Mouse (Mus musculus) lung, postnatal 0 days (tissue): ENCODE results near the gene Cd244a. TPM values are rescaled to one million over a fixed set of nuclear protein-coding genes. Genes with fewer than 3 reads are reported as not detected.

Source experiments
- ATAC-seq: fragments of 200-750 bp; cut with Nextera tagmentation; 2 replicates; pipeline ENCODE4 v1.8.0; 2017; ENCODE audit warnings: moderate library complexity
- DNase-seq: peaks from one replicate; pipeline ENCODE4 v3.0.0-alpha.2; 2016; ENCODE audit warnings: low spot score
- H3K27ac ChIP-seq: fragments of 300-500 bp; sonication (generic); 2 replicates; pipeline ENCODE4 v1.5.1; 2014; ENCODE audit warnings: antibody characterized with exemption, mild to moderate bottlenecking, low read length, mixed read lengths
- H3K27me3 ChIP-seq: fragments of 300-500 bp; sonication (generic); replicated peaks from 2 replicates; pipeline ENCODE4 v1.6.1; 2014; ENCODE audit warnings: low read length, mixed read lengths; ENCODE audit not compliant: insufficient read depth
- H3K36me3 ChIP-seq: fragments of 300-500 bp; sonication (generic); 2 replicates; pipeline ENCODE4 v1.6.1; 2014; ENCODE audit warnings: low read length, mixed read lengths; ENCODE audit not compliant: insufficient read depth
- H3K4me1 ChIP-seq: fragments of 300-500 bp; sonication (generic); 2 replicates; pipeline ENCODE4 v1.6.1; 2014; ENCODE audit warnings: antibody characterized with exemption, low read depth, low read length, mixed read lengths; ENCODE audit not compliant: insufficient read depth
- H3K4me2 ChIP-seq: fragments of 300-500 bp; sonication (generic); replicated peaks from 2 replicates; pipeline ENCODE4 v1.6.1; 2014; ENCODE audit warnings: low read depth, mild to moderate bottlenecking, low read length, moderate library complexity, mixed read lengths
- H3K4me3 ChIP-seq: fragments of 300-500 bp; sonication (generic); 2 replicates; pipeline ENCODE4 v1.5.1; 2014; ENCODE audit warnings: low read depth, low read length
- H3K9ac ChIP-seq: fragments of 300-500 bp; sonication (generic); replicated peaks from 2 replicates; pipeline ENCODE4 v1.6.1; 2014; ENCODE audit warnings: low read depth, mild to moderate bottlenecking
- H3K9me3 ChIP-seq: fragments of 300-500 bp; sonication (generic); 2 replicates; pipeline ENCODE4 v1.6.1; 2016; ENCODE audit warnings: low read length, mixed read lengths
- CTCF ChIP-seq: IDR thresholded peaks from 2 replicates; pipeline ENCODE4 v1.5.1; 2016; ENCODE audit warnings: antibody characterized with exemption, mild to moderate bottlenecking
- EP300 ChIP-seq: IDR thresholded peaks from 2 replicates; pipeline ENCODE4 v1.6.1; 2016; ENCODE audit warnings: antibody characterized with exemption, mild to moderate bottlenecking, control low read depth
- WGBS: fragments of 180-500 bp; shearing (Covaris S2); extraction: QIAGEN DNeasy Blood & Tissue Kit; methylation state at CpG from one replicate; pipeline ENCODE4 v1.1.7; 2014; 5-methylcytosine and 5-hydroxymethylcytosine counted together
- polyA plus RNA-seq: library from polyadenylated mRNA; unstranded; fragments of >200 nt; fragmentation: Nextera tagmentation; extraction: Ambion mirVana; gene quantifications from 2 replicates; pipeline ENCODE4 v1.2.1, GENCODE M21; 2015

The Cd244a gene
- polyA plus RNA-seq, 1 experiment from 2014 or later: 1.7 TPM

DNA sequence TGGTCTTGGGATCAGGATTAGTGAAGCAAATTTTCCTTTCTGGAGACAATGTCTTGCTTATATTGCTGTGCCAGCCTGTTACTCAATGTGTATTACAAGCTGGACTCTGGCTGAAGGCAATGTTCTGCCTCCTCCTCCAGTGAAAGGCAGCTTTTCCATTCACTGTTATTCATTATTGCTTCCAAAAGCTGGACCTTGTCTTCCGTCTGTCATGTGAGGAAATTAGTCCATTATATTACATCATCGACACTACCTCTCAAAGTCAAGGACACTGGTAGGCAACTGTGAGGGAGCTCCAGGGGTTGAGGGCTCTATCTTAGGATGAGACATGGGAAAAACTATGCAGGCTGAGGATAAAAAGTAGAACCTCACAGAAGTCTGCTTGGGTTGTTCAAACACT, 2.6 kb upstream of the Cd244a start:
- no peak overlapping the region for H3K4me3 ChIP-seq
- no peaks in the 10 kb centered on the region for H3K9me3 ChIP-seq
- H3K27ac ChIP-seq: no peak overlapping the region
- WGBS: 78% methylated on average over 2 of the region's 2 CpGs
- no peaks in the 10 kb centered on the region for H3K36me3 ChIP-seq
- H3K4me1 ChIP-seq: no peaks in the 10 kb centered on the region
- H3K27me3 ChIP-seq: no peaks in the 10 kb centered on the region
- no peak for ATAC-seq
- H3K9ac ChIP-seq: no peak overlapping the region
- no peak overlapping the region for H3K4me2 ChIP-seq
- TF ChIP-seq EP300: no peak
- no peak for TF ChIP-seq CTCF
- DNase-seq: no peak

DNA sequence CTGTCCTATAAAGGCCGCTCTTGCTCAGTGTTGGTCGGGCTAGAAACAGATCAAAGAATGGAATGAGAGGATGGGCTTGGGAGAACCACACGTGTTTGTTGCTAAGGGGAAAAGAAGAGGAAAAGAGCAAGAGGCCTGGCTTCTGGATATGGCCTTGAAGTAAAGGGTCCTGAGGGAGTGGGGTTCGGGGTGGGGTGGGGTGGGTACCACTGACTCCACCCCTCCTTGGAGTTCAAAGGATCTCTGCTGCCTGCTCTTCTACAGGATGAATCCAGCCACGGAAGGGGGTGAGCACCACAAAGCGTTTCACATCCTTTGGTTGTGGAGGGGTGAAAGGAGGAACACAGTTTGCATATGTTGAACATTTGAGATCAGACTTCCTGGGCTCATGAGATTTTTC, 586 bp upstream of the Cd244a start:
- Histone ChIP-seq H3K9ac (no peak overlapping the region), H3K27ac (no peak overlapping the region), H3K27me3 (no peaks in the 10 kb centered on the region), H3K4me3 (no peak overlapping the region), H3K4me2 (no peak overlapping the region), H3K9me3 (no peaks in the 10 kb centered on the region), H3K36me3 (no peaks in the 10 kb centered on the region), H3K4me1 (no peaks in the 10 kb centered on the region)
- no peak for ATAC-seq
- WGBS: 78% methylated on average over 6 of the region's 6 CpGs
- DNase-seq: no peak
- TF ChIP-seq EP300 (no peak), CTCF (no peak)

DNA sequence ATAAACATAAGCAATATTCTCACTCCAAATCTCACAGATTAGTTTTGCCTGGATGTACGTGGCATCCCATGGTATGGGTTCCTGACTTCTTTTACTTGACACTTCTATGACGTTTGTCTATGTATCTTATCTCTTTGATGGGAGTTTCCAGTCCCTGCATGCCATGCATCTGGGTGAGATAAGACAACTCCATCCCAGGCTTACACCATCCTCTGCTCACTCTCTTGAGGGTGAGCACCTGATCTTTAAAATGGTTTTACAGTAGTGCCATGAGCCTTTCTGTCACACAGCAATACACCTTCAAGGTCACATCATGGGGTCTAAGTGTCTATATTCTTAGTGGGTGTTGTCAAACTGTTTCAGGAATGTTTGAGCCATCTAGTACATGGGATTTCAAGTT, 1.3 kb downstream of the Cd244a start:
- 48% methylated on average over 2 of the region's 2 CpGs for WGBS
- no peak for TF ChIP-seq EP300
- no peak for TF ChIP-seq CTCF
- no peak overlapping the region for H3K27ac ChIP-seq
- H3K9me3 ChIP-seq: no peaks in the 10 kb centered on the region
- H3K36me3 ChIP-seq: no peaks in the 10 kb centered on the region
- ATAC-seq (no peak), DNase-seq (no peak)
- H3K4me2 ChIP-seq: no peak overlapping the region
- H3K4me1 ChIP-seq: no peaks in the 10 kb centered on the region
- no peaks in the 10 kb centered on the region for H3K27me3 ChIP-seq
- H3K9ac ChIP-seq: no peak overlapping the region
- no peak overlapping the region for H3K4me3 ChIP-seq

DNA sequence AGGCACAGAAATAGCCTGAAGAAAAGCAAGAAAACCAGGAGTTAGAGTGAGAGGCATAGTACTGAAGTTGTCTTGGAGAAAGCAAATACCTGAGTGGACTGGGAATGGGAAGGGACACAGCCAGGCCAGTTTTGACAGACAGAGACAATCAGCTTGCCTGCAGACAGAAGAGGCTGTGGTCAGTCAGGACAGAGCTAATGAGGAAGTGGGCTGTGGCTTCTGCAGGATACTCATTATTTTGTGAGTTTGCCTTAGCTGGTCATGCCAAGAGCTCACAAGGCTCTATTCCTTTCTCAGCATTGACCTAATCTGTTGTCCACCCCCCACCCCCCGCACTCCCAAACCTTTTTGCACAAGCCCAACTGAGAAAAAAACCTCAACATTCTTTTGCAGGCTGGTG, 2.2 kb downstream of the Cd244a start:
- Histone ChIP-seq H3K4me1 (no peaks in the 10 kb centered on the region), H3K27me3 (no peaks in the 10 kb centered on the region), H3K9ac (no peak overlapping the region), H3K9me3 (no peaks in the 10 kb centered on the region), H3K36me3 (no peaks in the 10 kb centered on the region), H3K4me3 (no peak overlapping the region), H3K27ac (no peak overlapping the region), H3K4me2 (no peak overlapping the region)
- peak; percentile 12 for DNase-seq
- TF ChIP-seq CTCF (no peak), EP300 (no peak)
- ATAC-seq: no peak
- WGBS: 92% methylated on average over 1 of the region's 1 CpGs

DNA sequence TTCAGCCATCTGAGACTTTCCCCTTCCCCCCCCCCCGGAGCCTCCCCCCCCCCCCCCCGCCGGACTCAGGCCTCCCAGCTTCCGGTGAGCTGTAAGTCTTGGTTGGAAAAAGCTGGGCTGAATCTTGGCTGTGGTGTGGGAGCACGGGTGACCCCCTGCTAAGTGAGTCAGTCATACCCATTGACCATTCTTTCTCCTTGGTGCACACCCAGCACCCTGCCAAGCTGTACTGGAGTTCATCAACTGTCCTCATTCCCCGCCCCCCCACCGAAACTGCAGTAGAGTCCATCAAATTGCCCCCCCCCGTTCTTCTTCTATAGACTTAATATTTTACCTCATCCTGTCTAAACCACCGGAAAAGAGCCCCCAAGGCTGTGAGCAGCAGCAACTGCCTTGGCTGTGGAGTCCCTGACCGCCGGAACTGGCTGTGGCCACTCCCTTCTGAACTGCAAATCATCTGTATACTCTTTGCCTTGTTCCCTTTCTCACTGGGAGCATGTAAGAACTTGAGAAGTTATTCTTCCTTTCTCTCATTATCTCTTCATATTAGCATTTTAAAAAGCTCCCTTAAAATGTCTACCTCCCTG, 2.7 kb downstream of the Cd244a start:
- H3K9ac ChIP-seq: no peak overlapping the region
- ATAC-seq (no peak), DNase-seq (no peak)
- no peaks in the 10 kb centered on the region for H3K4me1 ChIP-seq
- TF ChIP-seq CTCF: no peak
- no peak for TF ChIP-seq EP300
- H3K4me3 ChIP-seq: no peak overlapping the region
- no peak overlapping the region for H3K27ac ChIP-seq
- H3K4me2 ChIP-seq: no peak overlapping the region
- no peaks in the 10 kb centered on the region for H3K36me3 ChIP-seq
- WGBS: 68% methylated on average over 7 of the region's 11 CpGs
- no peaks in the 10 kb centered on the region for H3K9me3 ChIP-seq
- H3K27me3 ChIP-seq: no peaks in the 10 kb centered on the region

DNA sequence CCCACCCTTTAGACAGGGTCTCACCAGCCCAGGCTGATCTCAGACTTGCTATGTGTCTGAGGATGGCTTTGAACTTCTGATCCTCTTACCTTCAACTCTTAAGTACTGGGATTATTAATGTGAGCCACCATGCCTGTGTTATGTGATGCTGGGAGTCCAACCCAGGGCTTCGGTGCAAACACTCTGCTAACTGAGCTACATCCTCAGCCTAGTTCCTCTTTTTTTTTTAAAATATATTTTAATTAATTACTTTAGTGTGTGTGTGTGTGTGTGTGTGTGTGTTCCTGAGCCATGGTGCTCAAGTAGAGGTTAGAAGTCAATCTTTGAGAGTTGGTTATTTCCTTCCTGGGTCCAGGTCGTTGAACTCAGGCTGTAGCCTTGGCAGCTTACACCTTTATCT, 4.0 kb downstream of the Cd244a start:
- Histone ChIP-seq H3K9me3 (no peaks in the 10 kb centered on the region), H3K9ac (no peak overlapping the region), H3K4me1 (no peaks in the 10 kb centered on the region), H3K27me3 (no peaks in the 10 kb centered on the region), H3K4me3 (no peak overlapping the region), H3K4me2 (no peak overlapping the region), H3K36me3 (no peaks in the 10 kb centered on the region), H3K27ac (no peak overlapping the region)
- DNase-seq: no peak
- WGBS: 59% methylated on average over 2 of the region's 2 CpGs
- ATAC-seq: no peak
- TF ChIP-seq EP300: no peak
- TF ChIP-seq CTCF: no peak

DNA sequence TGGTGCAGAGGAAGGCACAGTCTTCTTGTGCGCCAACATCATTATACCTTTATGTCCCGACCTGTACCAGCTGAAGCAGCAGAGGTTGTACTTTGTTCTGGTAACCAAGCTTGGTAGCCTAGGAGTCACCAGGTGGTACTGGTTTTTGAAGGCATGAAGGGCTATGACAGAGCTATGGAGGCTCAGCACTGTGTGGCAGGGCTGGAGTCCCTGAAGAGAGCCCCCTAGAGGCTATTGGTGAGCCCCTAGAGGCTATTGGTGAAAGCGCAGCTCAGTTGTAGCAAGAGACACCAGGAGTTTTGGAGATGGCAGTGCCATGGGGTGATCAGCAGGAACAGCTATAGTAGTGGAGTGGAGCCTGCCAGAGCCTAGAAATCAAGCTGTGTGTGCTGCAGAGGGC, 5.3 kb downstream of the Cd244a start:
- ATAC-seq: peak; percentile 68
- peak; percentile 55 for DNase-seq
- 57% methylated on average over 3 of the region's 3 CpGs for WGBS
- no peak overlapping the region for H3K9ac ChIP-seq
- H3K27me3 ChIP-seq: no peaks in the 10 kb centered on the region
- H3K4me3 ChIP-seq: no peak overlapping the region
- no peaks in the 10 kb centered on the region for H3K4me1 ChIP-seq
- no peak overlapping the region for H3K4me2 ChIP-seq
- H3K9me3 ChIP-seq: no peaks in the 10 kb centered on the region
- H3K27ac ChIP-seq: no peak overlapping the region
- TF ChIP-seq CTCF (peak; percentile 77), EP300 (no peak)
- no peaks in the 10 kb centered on the region for H3K36me3 ChIP-seq
